Mouse (Mus musculus) intestine, postnatal 0 days (tissue): ENCODE measurements around the gene RPS10-NUDT3. TPM values are rescaled to one million over a fixed set of nuclear protein-coding genes. Genes with fewer than 3 reads are reported as not detected.

Experiments
- ATAC-seq: fragments of 200-750 bp; cut with Nextera tagmentation; 2 replicates; pipeline ENCODE4 v1.8.0; 2017; ENCODE audit warnings: mild to moderate bottlenecking, moderate TSS enrichment, moderate library complexity
- H3K27ac ChIP-seq: fragments of 300-500 bp; sonication (generic); 2 replicates; pipeline ENCODE4 v1.5.1; 2014; ENCODE audit warnings: mild to moderate bottlenecking, low read depth, low read length, moderate library complexity
- H3K27me3 ChIP-seq: fragments of 300-500 bp; sonication (generic); replicated peaks from 2 replicates; pipeline ENCODE4 v1.6.1; 2014; ENCODE audit warnings: low read length, mixed read lengths; ENCODE audit not compliant: control insufficient read depth, insufficient read depth
- H3K36me3 ChIP-seq: fragments of 300-500 bp; sonication (generic); 2 replicates; pipeline ENCODE4 v1.6.1; 2014; ENCODE audit warnings: mild to moderate bottlenecking, moderate library complexity; ENCODE audit not compliant: control insufficient read depth, insufficient read depth
- H3K4me1 ChIP-seq: fragments of 300-500 bp; sonication (generic); replicated peaks from 2 replicates; pipeline ENCODE4 v1.6.1; 2014; ENCODE audit warnings: antibody characterized with exemption, low read length, mixed read lengths; ENCODE audit not compliant: control insufficient read depth, insufficient read depth
- H3K4me2 ChIP-seq: fragments of 300-500 bp; sonication (generic); replicated peaks from 2 replicates; pipeline ENCODE4 v1.6.1; 2014; ENCODE audit warnings: low read depth, mild to moderate bottlenecking, moderate library complexity
- H3K4me3 ChIP-seq: fragments of 300-500 bp; sonication (generic); 2 replicates; pipeline ENCODE4 v1.5.1; 2014; ENCODE audit warnings: low read depth, low read length
- H3K9ac ChIP-seq: fragments of 300-500 bp; sonication (generic); 2 replicates; pipeline ENCODE4 v1.6.1; 2014; ENCODE audit warnings: mild to moderate bottlenecking, low read depth, low read length
- H3K9me3 ChIP-seq: fragments of 300-500 bp; sonication (generic); 2 replicates; pipeline ENCODE4 v1.6.1; 2016; ENCODE audit warnings: mixed run types; ENCODE audit not compliant: control insufficient read depth
- CTCF ChIP-seq: sonication (generic); IDR thresholded peaks from 2 replicates; pipeline ENCODE4 v1.5.1; 2016; ENCODE audit warnings: low read depth, mild to moderate bottlenecking, control low read depth, antibody characterized with exemption, moderate library complexity
- WGBS: fragments of 180-500 bp; shearing (Covaris S2); extraction: QIAGEN DNeasy Blood & Tissue Kit; methylation state at CpG from one replicate; pipeline ENCODE4 v1.1.7; 2014; 5-methylcytosine and 5-hydroxymethylcytosine counted together
- polyA plus RNA-seq: library from polyadenylated mRNA; unstranded; fragments of >200 nt; fragmentation: Nextera tagmentation; extraction: Ambion mirVana; gene quantifications from 2 replicates; pipeline ENCODE4 v1.2.1, GENCODE M21; 2015

RPS10-NUDT3 gene
- polyA plus RNA-seq, 1 experiment from 2014 or later: not detected

GRCm38 (mm10) chr17:27580392-27581068 lies 54.5 kb downstream of the RPS10-NUDT3 start:
- no peak overlapping the region for H3K9ac ChIP-seq
- H3K27ac ChIP-seq: no peak overlapping the region
- no peaks in the 10 kb centered on the region for H3K9me3 ChIP-seq
- no peak overlapping the region for H3K4me3 ChIP-seq
- H3K27me3 ChIP-seq: no peaks in the 10 kb centered on the region
- no peak for ATAC-seq
- no peak for TF ChIP-seq CTCF
- peaks cover 40% of the 10 kb centered on the region for H3K36me3 ChIP-seq
- WGBS: 77% methylated on average over 19 of the region's 20 CpGs
- H3K4me1 ChIP-seq: no peaks in the 10 kb centered on the region
- H3K4me2 ChIP-seq: no peak overlapping the region

- no peak overlapping the region for H3K4me3 ChIP-seq
- no peak for ATAC-seq
- H3K9me3 ChIP-seq: no peaks in the 10 kb centered on the region
- H3K36me3 ChIP-seq: peaks cover 40% of the 10 kb centered on the region
- H3K27ac ChIP-seq: no peak overlapping the region
- H3K9ac ChIP-seq: no peak overlapping the region
- no peaks in the 10 kb centered on the region for H3K4me1 ChIP-seq
- TF ChIP-seq CTCF: no peak
- no peaks in the 10 kb centered on the region for H3K27me3 ChIP-seq
- WGBS: 95% methylated on average over 8 of the region's 8 CpGs
- no peak overlapping the region for H3K4me2 ChIP-seq
Measured at GRCm38 (mm10) chr17:27579816-27580215, 55.2 kb downstream of the RPS10-NUDT3 start.

- 95% methylated on average over 10 of the region's 10 CpGs for WGBS
- H3K27ac ChIP-seq: no peak overlapping the region
- H3K4me2 ChIP-seq: no peak overlapping the region
- TF ChIP-seq CTCF: no peak
- no peak overlapping the region for H3K9ac ChIP-seq
- H3K4me3 ChIP-seq: no peak overlapping the region
- H3K4me1 ChIP-seq: no peaks in the 10 kb centered on the region
- ATAC-seq: no peak
- no peaks in the 10 kb centered on the region for H3K9me3 ChIP-seq
- peaks cover 37% of the 10 kb centered on the region for H3K36me3 ChIP-seq
- no peaks in the 10 kb centered on the region for H3K27me3 ChIP-seq
Measured at GRCm38 (mm10) chr17:27578487-27578886, 56.5 kb downstream of the RPS10-NUDT3 start.

- H3K36me3 ChIP-seq: peaks cover 28% of the 10 kb centered on the region
- H3K9me3 ChIP-seq: no peaks in the 10 kb centered on the region
- WGBS: 69% methylated on average over 6 of the region's 6 CpGs
- no peak overlapping the region for H3K4me3 ChIP-seq
- H3K27me3 ChIP-seq: no peaks in the 10 kb centered on the region
- ATAC-seq: no peak
- TF ChIP-seq CTCF: peak; percentile 56
- H3K9ac ChIP-seq: no peak overlapping the region
- no peaks in the 10 kb centered on the region for H3K4me1 ChIP-seq
- no peak overlapping the region for H3K4me2 ChIP-seq
- no peak overlapping the region for H3K27ac ChIP-seq
Measured at GRCm38 (mm10) chr17:27577468-27577867, 57.6 kb downstream of the RPS10-NUDT3 start.

GRCm38 (mm10) chr17:27576056-27576455 lies 59.0 kb downstream of the RPS10-NUDT3 start:
- no peaks in the 10 kb centered on the region for H3K9me3 ChIP-seq
- H3K36me3 ChIP-seq: peaks cover 14% of the 10 kb centered on the region
- H3K27me3 ChIP-seq: no peaks in the 10 kb centered on the region
- no peak overlapping the region for H3K4me2 ChIP-seq
- H3K27ac ChIP-seq: no peak overlapping the region
- TF ChIP-seq CTCF: no peak
- peak; percentile 55; the same call in 1 of the 2 replicates for ATAC-seq
- WGBS: 64% methylated on average over 7 of the region's 7 CpGs
- no peak overlapping the region for H3K4me3 ChIP-seq
- no peaks in the 10 kb centered on the region for H3K4me1 ChIP-seq
- no peak overlapping the region for H3K9ac ChIP-seq

- Histone ChIP-seq H3K4me3 (no peak overlapping the region), H3K27ac (no peak overlapping the region), H3K9me3 (no peaks in the 10 kb centered on the region), H3K9ac (no peak overlapping the region), H3K4me2 (no peak overlapping the region), H3K4me1 (no peaks in the 10 kb centered on the region), H3K27me3 (no peaks in the 10 kb centered on the region), H3K36me3 (peaks cover 6% of the 10 kb centered on the region; the same call in 1 of the 2 replicates)
- TF ChIP-seq CTCF: no peak
- whole genome bisulfite sequencing: 50% methylated on average over 10 of the region's 10 CpGs
- no peak for ATAC-seq
Measured at GRCm38 (mm10) chr17:27575116-27575776, 59.8 kb downstream of the RPS10-NUDT3 start.
